Mouse (Mus musculus) erythroblast, embryonic 14.5 days (primary cell): Measurements from ENCODE around the gene Hrk.

Experiments used
- GATA1 ChIP-seq: IDR thresholded peaks from 2 replicates; pipeline ENCODE4 v1.6.1; 2012; ENCODE audit warnings: low read length, inconsistent platforms, mixed read lengths
- TAL1 ChIP-seq: IDR thresholded peaks from 3 replicates; pipeline ENCODE4 v1.6.1; 2012; ENCODE audit warnings: low read length, inconsistent platforms, mixed read lengths

DNA sequence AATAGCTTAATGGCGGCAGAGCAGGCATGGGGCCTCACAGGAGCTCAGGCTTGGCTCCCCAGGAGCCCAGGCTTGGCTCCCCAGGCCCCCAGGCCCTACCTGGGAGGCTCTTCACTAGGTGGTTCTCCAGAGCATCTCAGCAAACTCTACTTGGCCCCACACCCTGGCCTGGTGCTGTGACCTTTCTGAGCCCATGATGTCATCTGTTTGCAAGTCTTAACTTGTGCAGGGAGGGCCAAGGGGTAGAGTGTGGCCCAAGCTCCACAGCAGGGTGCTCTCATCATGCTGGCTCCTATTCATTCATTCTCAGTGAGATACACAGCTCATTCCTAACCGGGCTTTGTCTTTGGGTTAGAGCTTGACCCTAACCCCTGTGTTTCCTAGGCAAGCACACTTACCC, 43.8 kb upstream of the Hrk start:
- TF ChIP-seq GATA1 (no peak), TAL1 (no peak)
